Mouse (Mus musculus) megakaryocyte, embryonic 14.5 days (primary cell): ENCODE results near the gene Sulf2.
"Not testable (repeated sequence)": the region's sequence is repeated elsewhere in the genome, so short reads cannot be mapped to it uniquely, and the experiment has no call there.

Experiments
- FLI1 ChIP-seq: IDR thresholded peaks from 2 replicates; pipeline ENCODE4 v1.6.1; 2012; ENCODE audit warnings: low read length, inconsistent platforms, mixed read lengths
- GATA1 ChIP-seq: IDR thresholded peaks from 3 replicates; pipeline ENCODE4 v1.6.1; 2012; ENCODE audit warnings: mixed read lengths, low read length, inconsistent platforms, borderline replicate concordance

DNA sequence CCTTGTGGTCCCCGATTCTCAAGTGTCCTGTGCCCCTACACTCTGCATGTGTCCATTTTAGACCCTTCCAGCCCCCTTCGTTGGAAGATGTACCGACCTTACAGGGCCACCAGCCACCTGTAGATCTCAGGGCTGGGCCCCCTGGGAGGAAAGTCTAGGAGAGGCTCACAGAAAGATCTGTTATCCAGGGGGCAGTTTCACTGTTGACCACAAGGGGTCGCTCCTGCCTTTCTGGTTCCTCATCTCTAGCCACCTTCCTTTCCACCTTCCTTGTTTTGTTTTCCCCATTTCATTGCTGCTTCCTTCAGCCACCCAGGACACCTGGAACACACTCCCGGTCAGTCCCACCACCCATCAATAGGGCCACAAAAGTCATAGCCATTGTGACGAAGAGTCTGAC lies 70.5 kb downstream of the Sulf2 start:
- TF ChIP-seq GATA1, FLI1: not testable (repeated sequence)
